Mouse (Mus musculus) small intestine, adult 10 weeks (tissue): ENCODE data around the gene Slc39a11. TPM values are rescaled to one million over a fixed set of nuclear protein-coding genes. Genes with fewer than 3 reads are reported as not detected.

Source experiments
- polyA plus RNA-seq: library from polyadenylated mRNA; stranded (reverse); fragments of 350-450 nt; fragmentation: Illumina TruSeq; extraction: RNeasy Lipid Tissue Mini Kit (QIAGEN cat#74804); gene quantifications from one replicate; pipeline ENCODE4 v1.2.3, GENCODE M21; 2014; ENCODE audit warnings: low replicate concordance

The Slc39a11 gene
- 9.5 TPM for polyA plus RNA-seq

DNA sequence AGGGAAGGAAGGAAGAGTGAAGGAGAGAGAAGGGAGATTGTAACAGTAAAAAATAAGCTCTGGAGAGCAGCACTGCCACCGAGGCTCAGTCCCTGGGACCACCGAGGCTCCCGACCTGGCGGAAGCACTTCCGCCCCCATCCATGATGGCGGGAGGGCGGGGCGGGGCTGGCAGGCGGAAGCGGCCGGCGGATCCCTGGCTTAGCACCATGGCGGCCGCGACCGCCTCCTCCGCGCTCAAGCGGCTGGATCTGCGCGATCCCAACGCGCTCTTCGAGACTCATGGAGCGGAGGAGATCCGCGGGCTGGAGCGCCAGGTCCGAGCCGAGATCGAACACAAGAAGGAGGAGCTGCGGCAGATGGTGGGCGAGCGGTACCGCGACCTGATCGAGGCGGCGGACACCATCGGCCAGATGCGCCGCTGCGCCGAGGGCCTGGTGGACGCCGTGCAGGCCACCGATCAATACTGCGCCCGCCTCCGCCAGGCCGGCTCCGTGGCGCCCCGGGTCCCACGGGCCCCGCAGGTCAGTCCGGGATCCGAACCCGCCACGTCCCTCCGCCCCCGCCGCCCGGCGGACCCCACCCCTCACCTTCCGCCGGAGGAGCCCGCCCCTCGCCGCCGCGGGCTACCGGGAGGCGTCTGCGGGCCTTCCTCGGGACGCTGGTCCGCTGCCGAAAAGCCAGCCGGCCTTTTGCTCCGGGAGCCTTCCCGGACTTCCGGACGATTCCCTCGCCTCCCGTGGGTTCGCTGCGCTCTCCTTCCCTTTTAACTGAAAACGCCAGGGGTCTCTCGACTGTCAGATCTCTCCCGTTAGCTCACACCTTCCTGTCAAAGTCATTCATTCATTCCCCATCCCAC lies at the start of gene Slc39a11:
Gene Slc39a11, minus strand, starts transcription at position 727 of the 858 bp plus-strand sequence.

DNA sequence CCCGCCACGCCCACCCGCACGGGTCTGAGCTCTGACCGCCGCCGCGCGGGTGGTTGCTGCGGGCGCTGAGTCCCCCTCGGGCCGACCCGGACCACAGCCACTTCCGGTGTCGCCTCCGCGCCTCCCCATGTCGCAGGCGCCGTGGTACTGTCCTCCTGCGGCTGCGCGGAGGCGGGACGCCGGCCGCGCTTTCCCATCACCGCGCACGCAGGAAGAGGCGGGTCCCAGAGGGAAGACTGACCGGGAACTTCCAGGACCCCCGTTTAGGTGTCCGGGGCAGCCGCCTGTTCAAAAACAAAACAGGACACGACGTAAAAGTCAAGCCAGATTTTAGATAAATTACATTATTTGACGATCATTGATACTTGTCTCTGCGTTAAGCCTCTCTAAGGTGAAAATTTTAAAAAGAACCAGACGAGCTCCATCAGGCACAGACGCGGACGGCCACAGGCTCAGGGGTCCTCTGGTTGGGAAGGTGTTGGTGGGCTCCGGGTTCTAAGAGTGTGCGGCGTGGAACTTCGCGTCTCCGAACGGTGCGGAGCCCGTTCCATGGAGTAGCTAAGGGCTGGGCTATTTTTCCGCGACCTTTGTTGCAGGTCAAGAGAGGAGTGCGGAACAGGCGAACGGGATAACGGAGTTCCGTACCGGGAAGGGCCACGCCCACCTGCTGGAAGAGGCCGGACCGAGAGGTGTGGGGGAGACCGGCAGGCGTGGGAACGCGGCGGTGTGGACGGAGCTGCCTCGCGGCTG lies 34.3 kb upstream of the Slc39a11 start, which contains the start of the genes Fam104a and D11Wsu47e:
Gene Fam104a, minus strand, starts transcription at position 199 of the 750 bp plus-strand sequence.
Gene D11Wsu47e, plus strand, starts transcription at position 456 of the 750 bp plus-strand sequence.

DNA sequence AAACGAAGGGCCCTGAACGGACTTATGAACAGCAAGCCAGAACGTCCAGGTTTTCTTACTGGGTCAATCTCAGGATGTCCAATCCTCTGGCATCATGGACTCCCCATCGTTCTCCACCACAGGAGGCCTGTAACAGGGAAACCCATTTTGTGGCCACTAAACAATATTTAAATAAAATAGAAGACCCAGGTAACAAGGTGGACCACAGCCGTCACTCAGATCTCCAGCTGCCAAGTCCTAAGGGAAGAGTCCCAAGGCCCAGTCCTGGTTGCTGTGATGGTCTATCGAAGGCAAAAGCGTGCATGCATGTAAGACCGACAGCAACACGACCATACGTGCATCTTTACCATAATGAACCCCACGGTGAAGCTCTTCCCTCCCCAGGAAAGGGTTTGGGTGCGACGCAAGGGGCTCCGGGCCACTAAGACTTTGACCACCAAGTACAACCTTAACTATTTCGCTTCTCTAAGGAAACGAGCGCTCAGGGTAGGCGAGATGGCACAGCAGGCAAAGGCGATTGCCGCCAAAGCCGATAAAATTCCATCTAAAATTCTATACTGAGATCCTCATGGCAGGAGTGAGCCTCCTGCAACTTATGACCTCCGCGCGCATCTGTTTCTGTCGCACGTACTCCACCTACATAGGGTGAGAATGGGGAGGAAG lies 1.1 kb downstream of the Slc39a11 start, which contains the start of gene Cog1:
Gene Cog1, plus strand, starts transcription at position 480 of the 663 bp plus-strand sequence.

DNA sequence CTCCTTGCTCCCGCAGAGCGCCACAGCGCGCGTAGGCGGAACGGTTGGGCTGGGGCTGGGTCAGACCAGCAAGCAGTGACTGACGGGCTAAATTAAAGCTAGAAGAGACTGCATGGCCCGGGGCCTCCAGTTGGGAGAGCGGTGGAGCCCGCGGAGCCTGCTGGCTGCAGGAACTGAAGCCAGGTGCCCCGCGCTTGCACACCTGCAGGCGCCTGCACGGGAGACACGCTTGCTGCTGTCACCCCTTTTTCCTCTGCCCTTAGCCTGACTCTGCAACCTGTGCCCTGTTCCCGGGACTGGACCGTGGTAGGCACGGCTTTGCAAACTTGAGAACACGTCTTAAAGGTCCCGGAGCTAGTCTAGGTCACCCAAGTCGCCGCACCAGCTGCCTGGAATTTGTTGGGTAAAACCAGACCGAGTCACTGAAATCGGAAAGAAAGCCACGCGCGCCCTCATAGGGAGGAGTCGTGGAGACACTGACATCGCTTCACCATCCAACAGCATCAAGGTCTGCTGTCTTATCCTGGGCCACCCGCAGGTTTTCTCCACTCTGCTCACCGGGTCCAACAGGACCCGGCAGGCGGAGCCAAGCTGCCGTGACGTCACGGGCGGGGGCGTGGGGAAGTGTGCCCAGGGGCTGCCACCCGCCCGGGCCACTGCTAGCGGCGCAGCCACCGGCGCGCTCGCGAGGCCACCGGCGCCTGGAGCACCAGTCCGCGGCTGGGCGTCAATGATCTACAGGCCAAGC lies 31.0 kb downstream of the Slc39a11 start, which contains the start of gene Sstr2:
Gene Sstr2, plus strand, starts transcription at position 671 of the 748 bp plus-strand sequence.

Other genes with a start within 250 kb of the Slc39a11 start
- not detected for gene Sstr2, start 30.7 kb downstream of the Slc39a11 start, polyA plus RNA-seq
- gene Cog1, start 910 bp downstream of the Slc39a11 start, polyA plus RNA-seq, result 3.1 TPM
- 7.8 TPM for gene Fam104a, start 34.1 kb upstream of the Slc39a11 start, polyA plus RNA-seq
- gene D11Wsu47e, start 34.3 kb upstream of the Slc39a11 start, polyA plus RNA-seq, result 3.6 TPM
- gene Cpsf4l, start 59.9 kb upstream of the Slc39a11 start, polyA plus RNA-seq, result not detected
- 1.0 TPM for gene Cdc42ep4, start 101.8 kb upstream of the Slc39a11 start, polyA plus RNA-seq